ENCODE assay signal across 17 mouse cellular contexts in the genomic region with DNA sequence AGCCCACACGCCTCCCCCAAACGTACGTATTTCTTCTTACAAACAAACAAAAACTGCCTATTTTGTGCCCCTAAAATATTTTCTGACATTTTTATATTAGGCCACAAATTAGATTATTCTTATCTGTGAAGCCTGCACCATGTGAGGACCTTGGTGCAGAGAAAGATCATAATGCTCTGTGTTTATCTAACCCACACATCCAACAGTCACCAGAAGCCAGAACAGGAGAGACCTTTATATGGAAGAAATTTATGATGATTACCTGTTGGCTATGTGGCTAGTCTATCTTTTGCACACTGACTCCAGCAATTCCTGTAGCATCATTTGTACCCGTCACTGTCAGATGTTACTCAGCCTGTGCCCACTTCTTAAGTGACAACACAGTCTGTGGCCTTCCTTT.
"Had no signal": no experiment of that assay in that cellular context is flagged by ENCODE, and none has a peak within 500 bp of the region (broad histone marks: within the 10 kb centered on the region; RNA-seq: fewer than 3 reads in every experiment).

No protein-coding gene starts in this region.

- H3K36me3 ChIP-seq: intestine, embryonic 15.5 days; stomach, embryonic 15.5 days had no signal

- H3K9me3 ChIP-seq: intestine, embryonic 15.5 days; limb, embryonic 12.5 days; lung, embryonic 15.5 days; midbrain, embryonic 10.5 days; neural tube, embryonic 12.5 days; stomach, embryonic 15.5 days had no signal

- H3K4me3 ChIP-seq: intestine, embryonic 15.5 days; layer of hippocampus, adult 2 months; limb, embryonic 12.5 days; lung, embryonic 15.5 days; midbrain, embryonic 10.5 days; myocyte; neural tube, embryonic 12.5 days; stomach, embryonic 15.5 days had no signal

- H3K27me3 ChIP-seq: intestine, embryonic 15.5 days; limb, embryonic 12.5 days; lung, embryonic 15.5 days; neural tube, embryonic 12.5 days; stomach, embryonic 15.5 days had no signal

- H3K9ac ChIP-seq: intestine, embryonic 15.5 days; limb, embryonic 12.5 days; lung, embryonic 15.5 days; neural tube, embryonic 12.5 days; stomach, embryonic 15.5 days had no signal

- H3K4me1 ChIP-seq: intestine, embryonic 15.5 days; limb, embryonic 12.5 days; lung, embryonic 15.5 days; midbrain, embryonic 10.5 days; neural tube, embryonic 12.5 days; stomach, embryonic 15.5 days had no signal

- H3K27ac ChIP-seq: intestine, embryonic 15.5 days; layer of hippocampus, adult 2 months; limb, embryonic 12.5 days; lung, embryonic 15.5 days; midbrain, embryonic 10.5 days; neural tube, embryonic 12.5 days; stomach, embryonic 15.5 days had no signal

- DNase-seq: kidney, adult 18-20 months; kidney, postnatal 10 days; kidney, postnatal 4 days; lung, postnatal 14 days; midbrain, embryonic 14.5 days; retina, postnatal 1 day; right cerebral cortex, postnatal 4 days; thymus, adult 2 months; thymus, postnatal 36 days had no signal

- H3K4me2 ChIP-seq: intestine, embryonic 15.5 days; limb, embryonic 12.5 days; lung, embryonic 15.5 days; neural tube, embryonic 12.5 days; stomach, embryonic 15.5 days had no signal

- ATAC-seq: intestine, embryonic 15.5 days had no signal
